Mouse (Mus musculus) brown adipose tissue, adult 24 weeks (tissue): ENCODE measurements around the gene Disp1. TPM values are rescaled to one million over a fixed set of nuclear protein-coding genes. Genes with fewer than 3 reads are reported as not detected.

ENCODE experiments used
- H3K27ac ChIP-seq: fragments of 200-500 bp; replicated peaks from 2 replicates; pipeline ENCODE4 v1.5.1; 2012; ENCODE audit warnings: low read depth, mild to moderate bottlenecking, low read length
- H3K4me1 ChIP-seq: fragments of 200-500 bp; 2 replicates; pipeline ENCODE4 v1.6.1; 2012; ENCODE audit warnings: low read length, mixed read lengths; ENCODE audit not compliant: control insufficient read depth, insufficient read depth, insufficient read length
- H3K4me3 ChIP-seq: fragments of 200-500 bp; 2 replicates; pipeline ENCODE4 v1.5.1; 2012; ENCODE audit warnings: low read depth, mild to moderate bottlenecking, low read length, moderate library complexity; ENCODE audit not compliant: insufficient read depth
- polyA plus RNA-seq: library from polyadenylated mRNA; stranded (reverse); fragments of >200 nt; gene quantifications from 2 replicates; pipeline ENCODE4 v1.2.4, GENCODE M21; 2012; ENCODE audit not compliant: missing spikeins, insufficient read depth, insufficient read length

Gene Disp1
- polyA plus RNA-seq: 8.7 and 8.8 TPM in 2 replicates

DNA sequence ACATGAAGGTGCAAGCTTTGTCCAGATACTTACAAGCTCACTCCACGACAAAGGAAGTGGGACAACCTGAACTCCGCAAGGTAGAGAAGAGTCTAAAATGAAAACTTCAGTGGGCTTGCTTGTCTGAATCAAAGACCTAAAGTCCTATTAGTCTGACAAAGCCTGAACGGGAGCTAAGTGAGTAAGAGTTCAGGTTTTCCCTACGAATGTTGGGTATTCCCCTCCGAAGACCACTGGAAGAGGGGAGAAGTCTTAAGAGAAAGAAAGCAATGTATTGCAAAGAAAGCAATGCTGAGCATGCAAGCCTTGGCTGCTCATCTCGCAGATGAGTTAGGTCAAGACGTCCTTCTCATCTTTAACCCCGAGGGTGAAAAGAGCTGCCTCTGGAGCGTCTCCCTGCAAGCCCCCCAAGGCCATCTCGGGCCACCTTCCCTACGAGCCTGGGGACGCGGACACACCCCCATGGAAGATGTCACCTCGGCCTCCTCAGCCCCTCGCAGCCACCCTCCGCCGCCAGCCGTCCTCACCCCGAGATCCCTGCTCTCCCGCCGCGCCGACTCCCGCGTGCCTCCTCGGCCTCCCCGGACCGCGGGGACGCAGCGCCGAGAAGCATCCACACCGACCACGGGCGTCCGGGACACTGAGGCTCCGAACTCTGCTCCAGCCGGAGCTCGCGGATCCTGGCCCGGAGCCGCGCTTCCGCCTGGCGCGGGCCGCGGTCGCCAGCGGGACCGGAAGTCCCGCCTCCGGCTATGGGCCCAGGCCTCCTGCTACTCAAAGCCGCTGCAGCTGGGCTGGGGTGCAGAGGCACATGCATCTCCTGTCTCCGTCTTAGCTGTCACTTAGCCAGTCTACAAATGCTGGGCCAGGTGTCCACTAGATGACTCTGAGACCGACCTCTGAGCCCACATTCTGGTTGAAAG lies at the start of gene Disp1:
Gene Disp1 (minus strand): TSS at position 727 of the 923 bp plus-strand sequence.
- Histone ChIP-seq H3K4me3 (peak within 1 kb of the TSS; percentile 96), H3K27ac (no peak within 1 kb of the TSS), H3K4me1 (peaks cover 4% of the 10 kb centered on the region; the same call in 1 of the 2 replicates)

GRCm38 (mm10) chr1:183267666-183268065 lies 46.3 kb upstream of the Disp1 start:
- H3K4me1 ChIP-seq: no peaks in the 10 kb centered on the region
- no peak overlapping the region for H3K4me3 ChIP-seq
- no peak overlapping the region for H3K27ac ChIP-seq

DNA sequence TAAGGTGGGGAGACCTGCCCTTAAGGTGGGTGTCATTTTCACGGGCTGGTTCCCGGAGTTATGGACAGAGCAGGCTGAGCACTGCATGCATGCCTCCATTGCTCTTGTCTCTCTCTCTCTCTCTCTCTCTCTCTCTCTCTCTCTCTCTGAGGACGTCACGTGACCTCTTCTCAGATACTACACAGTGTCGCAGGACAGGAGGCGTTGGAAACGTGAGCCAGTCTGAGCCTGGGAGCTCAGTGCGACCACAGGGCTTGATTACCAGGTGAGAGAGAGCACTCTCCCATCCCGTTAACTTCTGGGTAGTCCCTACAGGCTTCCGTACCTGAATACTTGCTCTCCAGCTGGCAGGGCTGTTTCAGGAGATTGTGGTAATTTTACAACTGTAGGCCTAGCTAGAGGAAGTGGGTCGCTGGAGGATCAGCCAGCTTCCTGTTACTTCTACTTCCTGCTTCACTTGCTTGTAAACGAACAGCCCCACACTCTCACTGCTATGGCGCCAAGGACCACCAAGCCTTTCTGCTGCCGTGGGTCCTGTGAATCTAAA lies 44.7 kb upstream of the Disp1 start:
- no peaks in the 10 kb centered on the region for H3K4me1 ChIP-seq
- no peak overlapping the region for H3K4me3 ChIP-seq
- H3K27ac ChIP-seq: 0 out of 2 replicates have a peak overlapping the region, but pooled peaks have one; percentile 4

DNA sequence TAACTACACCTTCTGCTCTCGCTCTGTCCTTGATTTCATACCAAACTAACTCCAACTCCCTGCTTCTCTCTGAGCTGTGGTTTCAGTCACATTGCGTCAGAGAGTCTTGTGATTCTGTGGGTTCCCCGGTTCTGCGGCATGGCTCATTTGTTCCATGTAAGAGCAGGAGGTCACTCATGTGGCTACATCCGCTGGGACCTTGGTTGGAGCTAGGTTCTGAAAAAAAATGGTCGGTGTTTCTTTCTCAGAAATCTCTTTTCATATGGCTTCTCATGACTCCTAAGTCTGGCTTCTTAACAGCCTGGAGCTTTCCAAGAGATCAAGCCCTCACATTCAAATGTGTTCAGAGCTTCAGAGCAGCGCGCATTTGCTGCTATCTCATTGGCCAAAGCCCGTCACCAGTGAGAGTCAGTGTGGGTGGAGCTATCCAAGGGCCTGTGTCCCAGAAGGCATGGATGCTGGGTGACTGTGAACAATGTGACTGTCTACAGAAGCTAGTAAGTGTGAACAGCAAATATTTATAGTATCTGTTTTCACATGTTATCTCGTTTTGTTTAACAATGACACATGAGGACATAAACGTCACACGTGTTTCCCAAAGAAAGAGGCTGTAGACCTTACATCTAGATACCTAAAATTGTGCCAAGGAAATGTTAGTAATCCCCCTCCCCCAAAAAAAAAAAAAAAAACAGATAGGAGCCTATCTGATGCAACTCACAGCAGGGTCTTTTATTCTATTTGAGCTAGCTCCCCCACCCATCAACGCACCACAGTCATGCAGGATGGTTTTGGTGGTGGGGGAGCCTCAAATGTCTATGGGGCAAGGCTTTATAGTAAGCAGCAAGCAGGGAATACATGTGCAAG lies 43.1 kb upstream of the Disp1 start:
- no peaks in the 10 kb centered on the region for H3K4me1 ChIP-seq
- 0 out of 2 replicates have a peak overlapping the region, but pooled peaks have one; percentile 59 for H3K27ac ChIP-seq
- H3K4me3 ChIP-seq: no peak overlapping the region

GRCm38 (mm10) chr1:183252574-183252973 lies 31.3 kb upstream of the Disp1 start:
- no peak overlapping the region for H3K4me3 ChIP-seq
- no peak overlapping the region for H3K27ac ChIP-seq
- H3K4me1 ChIP-seq: no peaks in the 10 kb centered on the region

GRCm38 (mm10) chr1:183251818-183252217 lies 30.5 kb upstream of the Disp1 start:
- Histone ChIP-seq H3K4me1 (no peaks in the 10 kb centered on the region), H3K4me3 (no peak overlapping the region), H3K27ac (no peak overlapping the region)

DNA sequence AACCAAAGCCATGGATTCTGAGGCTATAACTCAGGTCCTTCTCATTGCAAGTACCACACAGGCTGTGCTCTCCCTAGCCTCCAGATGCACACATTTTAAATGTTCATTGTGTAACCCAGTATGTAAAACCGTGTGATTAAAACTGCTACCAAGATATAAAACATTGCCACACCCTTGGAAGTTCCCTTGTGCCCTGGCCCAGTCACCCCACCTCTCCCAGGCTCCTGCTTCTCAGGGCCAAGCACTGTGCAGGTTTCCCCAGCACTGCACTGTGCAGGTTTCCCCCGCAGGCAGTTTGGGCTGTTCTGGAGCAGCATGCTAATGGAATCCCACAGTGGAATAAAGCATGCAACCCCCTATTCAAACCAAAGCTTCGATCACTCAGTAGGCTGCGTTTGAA lies 29.3 kb upstream of the Disp1 start:
- Histone ChIP-seq H3K27ac (no peak overlapping the region), H3K4me1 (no peaks in the 10 kb centered on the region), H3K4me3 (no peak overlapping the region)

GRCm38 (mm10) chr1:183248144-183248543 lies 26.8 kb upstream of the Disp1 start:
- Histone ChIP-seq H3K27ac (no peak overlapping the region), H3K4me1 (no peaks in the 10 kb centered on the region), H3K4me3 (no peak overlapping the region)

- no peak overlapping the region for H3K27ac ChIP-seq
- no peaks in the 10 kb centered on the region for H3K4me1 ChIP-seq
- H3K4me3 ChIP-seq: no peak overlapping the region
Observed at GRCm38 (mm10) chr1:183243293-183243692, 22.0 kb upstream of the Disp1 start.

DNA sequence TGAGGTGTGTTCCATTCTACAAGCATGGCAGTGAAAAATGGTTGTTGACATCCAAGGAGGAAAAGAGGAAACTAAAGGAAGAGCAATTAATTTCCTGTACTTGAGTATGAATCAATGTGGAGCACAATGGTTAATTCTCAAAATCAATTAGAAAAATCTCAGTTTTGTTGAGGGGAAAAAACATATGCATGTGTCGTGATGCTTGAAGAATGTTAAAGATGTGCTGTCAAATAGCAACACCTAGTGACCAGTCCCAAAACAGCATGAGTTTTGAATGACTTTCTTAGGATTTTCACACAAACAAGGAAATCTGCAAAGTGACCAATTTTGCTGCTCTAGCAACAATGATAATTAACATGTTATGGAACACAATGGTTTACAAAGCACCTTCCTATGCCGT lies 16.6 kb upstream of the Disp1 start:
- Histone ChIP-seq H3K27ac (no peak overlapping the region), H3K4me3 (no peak overlapping the region), H3K4me1 (no peaks in the 10 kb centered on the region)

- no peaks in the 10 kb centered on the region for H3K4me1 ChIP-seq
Observed at GRCm38 (mm10) chr1:183236460-183236859, 15.1 kb upstream of the Disp1 start.

DNA sequence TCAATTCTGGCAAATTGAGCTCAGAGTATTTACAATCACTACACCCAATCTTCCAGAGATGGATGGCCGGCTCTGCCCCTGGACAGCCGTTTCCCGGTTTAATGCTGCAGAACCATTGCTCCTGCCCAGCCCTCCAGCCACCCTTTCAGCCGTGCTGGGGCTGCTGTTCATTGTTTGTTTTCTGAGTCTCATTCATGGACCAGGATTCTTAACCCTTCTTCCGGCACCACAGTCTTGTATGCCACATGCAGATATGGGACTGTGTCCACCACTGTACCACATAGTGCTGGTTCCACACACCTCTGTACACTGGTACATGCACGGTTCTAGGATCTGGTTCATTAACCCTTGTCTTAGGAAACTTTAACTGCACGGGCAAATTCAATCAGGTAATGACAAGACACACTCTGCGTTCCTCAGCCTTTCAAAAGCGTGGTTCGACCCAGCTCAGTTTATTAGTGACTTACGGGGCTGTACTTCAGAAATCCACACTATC lies 12.4 kb upstream of the Disp1 start:
- H3K4me3 ChIP-seq: no peak overlapping the region
- no peaks in the 10 kb centered on the region for H3K4me1 ChIP-seq
- H3K27ac ChIP-seq: no peak overlapping the region

More at GRCm38 (mm10) chr1:183236460-183236859, 15.1 kb upstream of the Disp1 start:
- no peak overlapping the region for H3K4me3 ChIP-seq
- H3K27ac ChIP-seq: no peak overlapping the region

DNA sequence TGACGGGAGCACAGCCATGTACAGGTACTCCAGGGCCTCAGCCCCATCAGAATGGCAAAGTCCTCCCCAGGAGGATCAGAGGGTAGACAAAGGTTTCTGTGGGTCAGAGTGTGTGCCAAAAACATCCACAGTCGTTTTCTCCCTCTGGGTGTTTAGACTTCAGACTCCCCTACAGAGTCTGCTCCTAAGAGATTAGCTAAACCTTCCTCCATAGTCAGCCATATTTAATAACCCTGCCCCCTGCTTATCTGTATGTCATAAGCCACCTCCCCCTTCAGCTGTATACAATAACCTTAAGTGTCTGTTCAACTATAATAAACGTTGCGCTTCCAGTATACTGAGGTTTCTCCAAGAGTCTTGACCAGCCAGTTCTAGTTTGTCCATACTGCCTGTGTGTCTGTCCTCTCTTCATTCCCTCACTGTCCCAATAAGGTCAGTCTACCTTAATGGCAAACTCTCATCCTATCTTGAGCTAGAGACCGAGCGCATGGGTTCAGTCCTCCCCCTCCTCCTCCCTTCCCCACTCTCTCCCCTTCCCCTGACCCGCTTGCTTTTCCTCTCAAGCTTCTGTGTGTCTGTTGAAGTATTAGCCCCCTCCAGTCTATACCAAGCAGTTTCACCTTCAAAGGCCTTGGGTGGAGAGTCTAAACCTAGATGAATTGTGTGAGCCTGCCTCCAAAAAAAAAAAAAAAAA lies 11.8 kb upstream of the Disp1 start:
- H3K4me1 ChIP-seq: no peaks in the 10 kb centered on the region
- H3K4me3 ChIP-seq: no peak overlapping the region
- H3K27ac ChIP-seq: no peak overlapping the region

DNA sequence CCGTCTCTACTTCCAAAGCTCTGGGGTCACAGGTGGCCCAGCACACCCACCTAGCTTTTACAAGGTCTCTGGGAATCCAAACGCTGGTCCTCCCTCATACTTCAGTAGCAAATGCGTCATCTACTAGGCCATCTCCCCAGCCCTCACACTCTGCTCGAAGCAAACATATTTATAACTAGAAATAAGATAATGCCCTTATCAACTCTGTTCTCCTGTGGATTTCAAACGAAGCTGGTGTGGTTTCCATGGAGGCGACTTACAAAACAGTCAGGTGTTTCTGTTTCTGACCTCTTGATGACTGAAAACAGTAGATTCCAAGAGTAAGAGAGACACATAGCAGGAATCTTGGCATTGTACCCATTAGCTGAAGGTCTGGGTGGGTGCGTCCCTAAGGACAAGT lies 6.1 kb upstream of the Disp1 start:
- no peaks in the 10 kb centered on the region for H3K4me1 ChIP-seq
- no peak overlapping the region for H3K27ac ChIP-seq
- H3K4me3 ChIP-seq: no peak overlapping the region
